Mouse (Mus musculus) erythroblast, embryonic 14.5 days (primary cell): Measurements from ENCODE around the gene Crmp1.

Source experiments
- GATA1 ChIP-seq: IDR thresholded peaks from 2 replicates; pipeline ENCODE4 v1.6.1; 2012; ENCODE audit warnings: low read length, inconsistent platforms, mixed read lengths
- TAL1 ChIP-seq: IDR thresholded peaks from 3 replicates; pipeline ENCODE4 v1.6.1; 2012; ENCODE audit warnings: low read length, inconsistent platforms, mixed read lengths

DNA sequence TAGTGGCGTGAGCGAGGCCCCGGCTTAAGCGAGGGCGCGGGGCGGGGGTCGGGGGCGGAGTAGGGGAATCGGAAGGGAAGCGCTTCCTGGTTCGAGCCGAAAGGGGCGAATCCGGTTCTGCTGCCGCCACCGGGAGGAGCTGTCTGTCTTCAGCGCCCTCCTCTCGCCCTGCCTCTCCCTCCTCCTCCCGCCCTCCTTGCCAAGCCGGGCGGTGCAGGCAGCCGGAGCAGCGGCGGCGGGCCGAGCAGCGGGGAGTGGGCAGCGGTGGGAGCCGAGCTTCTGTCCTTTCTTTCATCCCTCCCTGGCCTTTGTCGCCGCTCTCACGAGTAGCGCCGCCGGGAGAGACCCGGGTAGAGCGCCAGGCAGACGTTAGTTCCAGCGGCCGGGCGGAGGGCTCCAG is 3.9 kb downstream of the Crmp1 start:
- TF ChIP-seq GATA1 (no peak), TAL1 (no peak)
